Mouse (Mus musculus): Measurements from ENCODE around the gene Ten1. TPM values are rescaled to one million over a fixed set of nuclear protein-coding genes. Genes with fewer than 3 reads are reported as not detected.

Ten1 gene
- total RNA-seq, 2 experiments from 2014 or later = 15.5 to 19.3 TPM

Other genes with a start within 250 kb of the Ten1 start
- 1 to 10 TPM; 3.5 to 4.0 TPM for gene Itgb4, start 224.1 kb upstream of the Ten1 start, total RNA-seq (2021)
- 10 to 100 TPM; 13.9 to 16.0 TPM for gene Galk1, start 186.1 kb upstream of the Ten1 start, total RNA-seq (2021)
- 100 to 1,000 TPM; 128 to 130 TPM for gene H3f3b, start 170.9 kb upstream of the Ten1 start, total RNA-seq (2021)
- gene Unk, start 168.5 kb upstream of the Ten1 start, total RNA-seq (2021) = 1 to 10 TPM; 8.4 to 9.0 TPM
- gene Unc13d, start 120.9 kb upstream of the Ten1 start, total RNA-seq (2021) = 1 to 10 TPM in 1 of 2 experiments, under 1 TPM in 1; 0.75 to 1.0 TPM
- gene Wbp2, start 111.9 kb upstream of the Ten1 start, total RNA-seq (2021) = 10 to 100 TPM; 80.1 to 92.2 TPM
- 10 to 100 TPM; 27.0 to 37.6 TPM for gene Trim47, start 71.6 kb upstream of the Ten1 start, total RNA-seq (2021)
- 1 to 10 TPM; 6.1 to 8.4 TPM for gene Trim65, start 67.7 kb upstream of the Ten1 start, total RNA-seq (2021)
- gene Mrpl38, start 60.0 kb upstream of the Ten1 start, total RNA-seq (2021) = 10 to 100 TPM; 62.5 to 66.0 TPM
- gene Fbf1, start 30.7 kb upstream of the Ten1 start, total RNA-seq (2021) = 10 to 100 TPM; 16.1 to 17.2 TPM
- 100 to 1,000 TPM; 123 to 137 TPM for gene Acox1, start 190 bp downstream of the Ten1 start, total RNA-seq (2021)
- gene Evpl, start 39.2 kb downstream of the Ten1 start, total RNA-seq (2021) = under 1 TPM; 0.75 to 0.98 TPM
- gene Srp68, start 75.4 kb downstream of the Ten1 start, total RNA-seq (2021) = 10 to 100 TPM; 61.9 to 62.9 TPM
- gene Galr2, start 82.1 kb downstream of the Ten1 start, total RNA-seq (2021) = not detected
- gene Exoc7, start 108.4 kb downstream of the Ten1 start, total RNA-seq (2021) = 10 to 100 TPM; 42.8 to 43.9 TPM
- gene Foxj1, start 136.5 kb downstream of the Ten1 start, total RNA-seq (2021) = not detected
- 1 to 10 TPM; 3.9 to 4.1 TPM for gene Rnf157, start 214.2 kb downstream of the Ten1 start, total RNA-seq (2021)
- gene Ubald2, start 235.2 kb downstream of the Ten1 start, total RNA-seq (2021) = 10 to 100 TPM; 36.7 to 37.9 TPM

Measured in heart, postnatal 25 days (tissue).